ENCODE assay signal across 25 mouse cellular contexts in the genomic region with DNA sequence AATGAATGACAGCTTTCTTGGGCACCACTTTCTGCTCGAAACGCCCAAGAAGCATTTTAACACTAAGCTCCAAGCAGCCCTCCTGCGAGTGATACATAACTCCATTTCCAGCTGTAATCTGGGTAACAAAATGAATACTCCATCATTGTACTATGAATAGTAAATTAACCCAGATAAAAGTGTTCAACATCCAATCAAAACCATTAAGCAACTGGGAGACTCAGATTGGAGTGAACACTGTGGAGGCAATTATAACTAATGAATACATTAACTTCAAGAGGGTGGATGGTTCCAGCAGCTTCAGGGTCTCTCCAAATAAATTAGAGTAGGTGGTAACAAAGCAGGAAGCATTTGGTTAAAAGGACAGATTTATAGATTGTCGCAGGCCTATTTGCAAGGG.
DNase-seq lines count a peak whose midpoint lies in the region; ATAC-seq and TF ChIP-seq lines count a peak whose summit lies in the region.
"Had no signal": no experiment of that assay in that cellular context is flagged by ENCODE, and none has a peak within 500 bp of the region (broad histone marks: within the 10 kb centered on the region; RNA-seq: fewer than 3 reads in every experiment).

No protein-coding gene starts in this region.

- WGBS in forebrain, embryonic 11.5 days = 65% methylated on average over 4 of the region's 4 CpGs
- WGBS in forebrain, postnatal 0 days = 29% methylated on average over 4 of the region's 4 CpGs
- WGBS in midbrain, embryonic 11.5 days = 87% methylated on average over 4 of the region's 4 CpGs
- WGBS in midbrain, embryonic 10.5 days = 92% methylated on average over 4 of the region's 4 CpGs
- WGBS in forebrain, embryonic 14.5 days = 30% methylated on average over 4 of the region's 4 CpGs
- WGBS in forebrain, embryonic 16.5 days = 32% methylated on average over 4 of the region's 4 CpGs

- H3K36me3 ChIP-seq in forebrain, embryonic 11.5 days (ENCODE audit: control insufficient read depth, insufficient read depth, low read length) = no peaks in the 10 kb centered on the region
- H3K36me3 ChIP-seq in forebrain, postnatal 0 days (ENCODE audit: insufficient read depth) = no peaks in the 10 kb centered on the region
- H3K36me3 ChIP-seq in midbrain, embryonic 11.5 days (ENCODE audit: control insufficient read depth, insufficient read depth, low read length) = no peaks in the 10 kb centered on the region
- H3K36me3 ChIP-seq in midbrain, embryonic 10.5 days = no peaks in the 10 kb centered on the region
- H3K36me3 ChIP-seq in forebrain, embryonic 14.5 days (ENCODE audit: control insufficient read depth, insufficient read depth, low read length) = no peaks in the 10 kb centered on the region
- no peaks in the 10 kb centered on the region for H3K36me3 ChIP-seq in forebrain, embryonic 16.5 days (ENCODE audit: control insufficient read depth, insufficient read depth)
- H3K36me3 ChIP-seq: embryonic facial prominence, embryonic 13.5 days; embryonic facial prominence, embryonic 15.5 days; G1E had no signal

- H3K27me3 ChIP-seq in forebrain, embryonic 11.5 days (ENCODE audit: control insufficient read depth, insufficient read depth, low read length) = no peaks in the 10 kb centered on the region
- H3K27me3 ChIP-seq in forebrain, postnatal 0 days (ENCODE audit: insufficient read depth, low read length) = no peaks in the 10 kb centered on the region
- no peaks in the 10 kb centered on the region for H3K27me3 ChIP-seq in midbrain, embryonic 11.5 days (ENCODE audit: control insufficient read depth, insufficient read depth, low read length)
- H3K27me3 ChIP-seq in midbrain, embryonic 10.5 days (ENCODE audit: low read depth, poor library complexity, severe bottlenecking) = no peaks in the 10 kb centered on the region; the same call in 1 of the 2 replicates
- H3K27me3 ChIP-seq in forebrain, embryonic 14.5 days (replicated peaks; ENCODE audit: control insufficient read depth, insufficient read depth, low read length) = no peaks in the 10 kb centered on the region
- H3K27me3 ChIP-seq in forebrain, embryonic 16.5 days (replicated peaks; ENCODE audit: control insufficient read depth, insufficient read depth, low read length) = no peaks in the 10 kb centered on the region
- H3K27me3 ChIP-seq: CH12.LX; embryonic facial prominence, embryonic 15.5 days; Patski had no signal

- TF ChIP-seq CTCF in forebrain, postnatal 0 days (IDR thresholded peaks at IDR 0.05; ENCODE audit: low read depth) = no peak

- H3K9me3 ChIP-seq in forebrain, embryonic 11.5 days (ENCODE audit: control insufficient read depth, low read length) = no peaks in the 10 kb centered on the region
- H3K9me3 ChIP-seq in forebrain, postnatal 0 days (ENCODE audit: low read length) = no peaks in the 10 kb centered on the region
- H3K9me3 ChIP-seq in midbrain, embryonic 11.5 days (ENCODE audit: control insufficient read depth, low read length) = no peaks in the 10 kb centered on the region
- H3K9me3 ChIP-seq in midbrain, embryonic 10.5 days (replicated peaks) = no peaks in the 10 kb centered on the region
- no peaks in the 10 kb centered on the region for H3K9me3 ChIP-seq in forebrain, embryonic 14.5 days (replicated peaks; ENCODE audit: control insufficient read depth, low read length)
- no peaks in the 10 kb centered on the region for H3K9me3 ChIP-seq in forebrain, embryonic 16.5 days (ENCODE audit: control insufficient read depth, low read length)
- H3K9me3 ChIP-seq: embryonic facial prominence, embryonic 13.5 days; embryonic facial prominence, embryonic 15.5 days had no signal

- peak; percentile 14 for DNase-seq in forebrain, embryonic 11.5 days (ENCODE audit: low spot score)
- DNase-seq in forebrain, postnatal 0 days = no peak
- DNase-seq in midbrain, embryonic 11.5 days (ENCODE audit: low spot score, missing footprints) = peak; percentile 37
- no peak for DNase-seq in midbrain, embryonic 10.5 days (ENCODE audit: low spot score)
- DNase-seq in forebrain, embryonic 14.5 days (ENCODE audit: low spot score) = peak; percentile 56
- no peak for DNase-seq in cerebellum, adult 18-20 months
- no peak for DNase-seq in urinary bladder, postnatal 36 days (ENCODE audit: low spot score in 2 of 2)
- DNase-seq: adrenal gland, postnatal 10 days; adrenal gland, postnatal 25 days; B cell, adult 2 months; cerebellum, adult 11-12 months; cerebellum, adult 8-10 months; cerebellum, adult 9-11 months; cerebellum, postnatal 14 days; cerebellum, postnatal 36 days; embryo, embryonic 11 days had no signal

- H3K4me3 ChIP-seq in forebrain, embryonic 11.5 days (ENCODE audit: low read depth, low read length) = no peak overlapping the region
- H3K4me3 ChIP-seq in forebrain, postnatal 0 days (ENCODE audit: low read depth, low read length) = no peak overlapping the region
- H3K4me3 ChIP-seq in midbrain, embryonic 11.5 days (ENCODE audit: low read depth, low read length) = no peak overlapping the region
- no peak overlapping the region for H3K4me3 ChIP-seq in midbrain, embryonic 10.5 days
- H3K4me3 ChIP-seq in forebrain, embryonic 14.5 days (ENCODE audit: low read depth, low read length) = no peak overlapping the region
- no peak overlapping the region for H3K4me3 ChIP-seq in forebrain, embryonic 16.5 days (replicated peaks; ENCODE audit: low read length)
- H3K4me3 ChIP-seq: embryonic facial prominence, embryonic 13.5 days; embryonic facial prominence, embryonic 15.5 days; erythroblast, embryonic 14.5 days had no signal

- H3K27ac ChIP-seq in forebrain, embryonic 11.5 days (ENCODE audit: low read depth, low read length) = no peak overlapping the region
- H3K27ac ChIP-seq in forebrain, postnatal 0 days (ENCODE audit: low read depth, low read length) = no peak overlapping the region
- H3K27ac ChIP-seq in midbrain, embryonic 11.5 days (ENCODE audit: low read depth, low read length) = no peak overlapping the region
- H3K27ac ChIP-seq in midbrain, embryonic 10.5 days (replicated peaks) = no peak overlapping the region
- 0 out of 2 replicates have a peak overlapping the region, but pooled peaks have one; percentile 23 for H3K27ac ChIP-seq in forebrain, embryonic 14.5 days (ENCODE audit: low read depth, low read length)
- peak overlapping the region; percentile 52; the same call in 1 of the 2 replicates for H3K27ac ChIP-seq in forebrain, embryonic 16.5 days (ENCODE audit: low read length)
- H3K27ac ChIP-seq: embryonic facial prominence, embryonic 13.5 days; embryonic facial prominence, embryonic 15.5 days had no signal

- ATAC-seq in forebrain, embryonic 11.5 days (replicated peaks; ENCODE audit: low FRiP score) = no peak
- ATAC-seq in forebrain, postnatal 0 days = no peak
- no peak for ATAC-seq in midbrain, embryonic 11.5 days (ENCODE audit: low FRiP score)
- ATAC-seq in forebrain, embryonic 14.5 days = peak; percentile 13; the same call in 1 of the 2 replicates
- no peak for ATAC-seq in forebrain, embryonic 16.5 days
- ATAC-seq: activated CD4-positive, CD25-positive, alpha-beta regulatory T cell, adult 4 months; CD4-positive, CD25-positive, alpha-beta regulatory T cell, adult 4 months; Patski had no signal

- H3K4me2 ChIP-seq in forebrain, embryonic 11.5 days (ENCODE audit: low read depth, low read length, severe bottlenecking) = no peak overlapping the region
- no peak overlapping the region for H3K4me2 ChIP-seq in forebrain, postnatal 0 days (ENCODE audit: low read depth)
- no peak overlapping the region for H3K4me2 ChIP-seq in midbrain, embryonic 11.5 days
- H3K4me2 ChIP-seq in forebrain, embryonic 14.5 days (ENCODE audit: low read length) = no peak overlapping the region
- H3K4me2 ChIP-seq in forebrain, embryonic 16.5 days (ENCODE audit: low read length) = no peak overlapping the region
- H3K4me2 ChIP-seq: embryonic facial prominence, embryonic 13.5 days; embryonic facial prominence, embryonic 15.5 days had no signal

- no peak overlapping the region for H3K9ac ChIP-seq in forebrain, embryonic 11.5 days (ENCODE audit: low read length)
- no peak overlapping the region for H3K9ac ChIP-seq in forebrain, postnatal 0 days
- no peak overlapping the region for H3K9ac ChIP-seq in midbrain, embryonic 11.5 days (ENCODE audit: low read length)
- H3K9ac ChIP-seq in forebrain, embryonic 14.5 days (ENCODE audit: low read length) = no peak overlapping the region
- no peak overlapping the region for H3K9ac ChIP-seq in forebrain, embryonic 16.5 days (replicated peaks; ENCODE audit: low read depth, low read length)
- H3K9ac ChIP-seq: embryonic facial prominence, embryonic 13.5 days; embryonic facial prominence, embryonic 15.5 days had no signal

- H3K4me1 ChIP-seq in forebrain, embryonic 11.5 days (replicated peaks; ENCODE audit: control insufficient read depth, insufficient read depth, low read length) = 0 out of 2 replicates have a peak, but pooled peaks cover 2% of the 10 kb centered on the region
- H3K4me1 ChIP-seq in forebrain, postnatal 0 days (ENCODE audit: insufficient read depth) = peaks cover 18% of the 10 kb centered on the region
- no peaks in the 10 kb centered on the region for H3K4me1 ChIP-seq in midbrain, embryonic 11.5 days (ENCODE audit: control insufficient read depth, insufficient read depth, low read length)
- H3K4me1 ChIP-seq in midbrain, embryonic 10.5 days = peaks cover 12% of the 10 kb centered on the region; the same call in 1 of the 2 replicates
- peaks cover 19% of the 10 kb centered on the region for H3K4me1 ChIP-seq in forebrain, embryonic 14.5 days (ENCODE audit: control insufficient read depth, insufficient read depth, low read length)
- peaks cover 38% of the 10 kb centered on the region for H3K4me1 ChIP-seq in forebrain, embryonic 16.5 days (replicated peaks; ENCODE audit: control insufficient read depth, insufficient read depth, low read length)
- H3K4me1 ChIP-seq: embryonic facial prominence, embryonic 13.5 days; embryonic facial prominence, embryonic 15.5 days had no signal

Comparison
In these comparisons a context has a peak if more than half of its experiments do, and no peak if none do; other contexts are left out.
1. DNase-seq: peak in forebrain, embryonic 11.5 days (single experiment), midbrain, embryonic 11.5 days (single experiment) and forebrain, embryonic 14.5 days (single experiment); none in forebrain, postnatal 0 days (single experiment), midbrain, embryonic 10.5 days (single experiment), cerebellum, adult 18-20 months (0 of 2) and urinary bladder, postnatal 36 days (0 of 2).
2. H3K27ac ChIP-seq: peak in forebrain, embryonic 14.5 days (single experiment) and forebrain, embryonic 16.5 days (single experiment); none in forebrain, embryonic 11.5 days (single experiment), forebrain, postnatal 0 days (single experiment), midbrain, embryonic 11.5 days (single experiment) and midbrain, embryonic 10.5 days (single experiment).